Mouse (Mus musculus): ENCODE results near the gene Aldh3a1. TPM values are rescaled to one million over a fixed set of nuclear protein-coding genes. Genes with fewer than 3 reads are reported as not detected.
A peak's percentile ranks its signal among the peaks of the same experiment; 100 is the strongest.
"Not testable (repeated sequence)": the region's sequence is repeated elsewhere in the genome, so short reads cannot be mapped to it uniquely, and the experiment has no call there.

Gene Aldh3a1
- polyA plus RNA-seq (2016; fragmentation: Nextera tagmentation; extraction: Ambion mirVana), result not detected in 2 replicates

DNA sequence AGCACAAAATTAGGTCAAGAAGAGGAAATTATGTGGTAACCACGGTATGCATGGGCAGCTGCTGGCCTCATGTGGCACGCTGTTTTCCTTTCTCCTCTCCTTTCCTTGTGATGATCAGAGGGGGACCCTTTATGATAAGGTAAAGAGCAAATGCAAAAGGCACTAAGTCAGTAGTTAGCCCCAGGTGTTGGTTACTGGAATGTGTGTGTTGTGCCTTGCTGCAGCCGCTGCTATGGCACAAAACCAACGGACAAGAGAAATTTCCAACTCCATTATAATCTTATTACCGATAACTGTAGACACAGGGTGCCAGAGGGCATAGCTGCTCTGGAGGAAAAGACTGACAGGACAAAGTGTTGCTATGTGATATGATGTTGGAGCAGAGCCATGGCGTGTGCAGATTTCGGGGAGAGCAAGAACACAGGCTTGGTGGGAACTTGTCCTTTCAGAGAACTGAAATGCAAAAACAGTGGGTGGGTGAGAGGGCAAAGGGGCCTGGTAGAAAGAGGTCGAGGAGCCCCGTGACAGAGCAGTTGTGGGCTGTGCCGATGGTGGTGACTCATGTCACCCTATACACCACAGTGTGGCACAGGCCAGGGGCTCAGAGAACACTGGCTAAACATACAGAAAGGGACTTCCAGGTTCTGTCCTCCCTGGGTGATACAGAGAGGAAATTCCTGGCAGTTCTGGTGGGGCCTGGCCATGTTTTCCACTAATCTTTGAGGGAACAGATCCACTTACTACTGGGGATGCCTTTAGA lies at the start of gene Aldh3a1:
TSS of gene Aldh3a1 (plus strand) at position 51 of the 760 bp plus-strand sequence.
- no peak within 1 kb of the TSS for H3K4me3 ChIP-seq
- peaks cover 20% of the 10 kb centered on the region for H3K27me3 ChIP-seq (ENCODE audit: poor library complexity, severe bottlenecking)
- H3K27ac ChIP-seq, result no peak within 1 kb of the TSS
- peaks cover 6% of the 10 kb centered on the region; the same call in 1 of the 2 replicates for H3K4me1 ChIP-seq
- no peaks in the 10 kb centered on the region for H3K9me3 ChIP-seq
- DNase-seq (ENCODE audit: extremely low spot score, low spot score), result no peak
- 83% methylated on average over 10 of the region's 10 CpGs for WGBS
- no peaks in the 10 kb centered on the region for H3K36me3 ChIP-seq (replicated peaks)

DNA sequence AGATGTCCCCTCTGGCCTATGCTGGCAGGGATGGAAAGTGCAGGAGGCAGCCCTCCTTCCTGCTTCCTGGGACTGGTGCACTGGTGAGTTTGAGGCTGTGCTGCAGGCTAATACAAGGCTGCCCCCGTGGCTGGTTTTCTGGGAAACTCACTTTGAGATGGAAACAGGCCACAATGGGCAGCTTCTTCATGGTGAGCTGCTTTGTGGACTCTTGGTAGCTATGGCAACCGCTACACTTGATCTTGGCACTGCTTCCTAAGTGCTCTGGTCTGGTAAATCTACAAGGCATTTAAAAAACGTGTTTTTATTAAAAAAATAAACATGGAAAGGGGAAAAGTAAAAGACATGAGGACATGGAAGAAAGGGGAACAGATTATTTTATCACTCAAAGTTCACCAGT lies 49.2 kb upstream of the Aldh3a1 start:
- Histone ChIP-seq H3K9me3 (no peaks in the 10 kb centered on the region), H3K36me3 (replicated peaks) (peaks cover 100% of the 10 kb centered on the region)
- DNase-seq (ENCODE audit: extremely low spot score, low spot score), result no peak

DNA sequence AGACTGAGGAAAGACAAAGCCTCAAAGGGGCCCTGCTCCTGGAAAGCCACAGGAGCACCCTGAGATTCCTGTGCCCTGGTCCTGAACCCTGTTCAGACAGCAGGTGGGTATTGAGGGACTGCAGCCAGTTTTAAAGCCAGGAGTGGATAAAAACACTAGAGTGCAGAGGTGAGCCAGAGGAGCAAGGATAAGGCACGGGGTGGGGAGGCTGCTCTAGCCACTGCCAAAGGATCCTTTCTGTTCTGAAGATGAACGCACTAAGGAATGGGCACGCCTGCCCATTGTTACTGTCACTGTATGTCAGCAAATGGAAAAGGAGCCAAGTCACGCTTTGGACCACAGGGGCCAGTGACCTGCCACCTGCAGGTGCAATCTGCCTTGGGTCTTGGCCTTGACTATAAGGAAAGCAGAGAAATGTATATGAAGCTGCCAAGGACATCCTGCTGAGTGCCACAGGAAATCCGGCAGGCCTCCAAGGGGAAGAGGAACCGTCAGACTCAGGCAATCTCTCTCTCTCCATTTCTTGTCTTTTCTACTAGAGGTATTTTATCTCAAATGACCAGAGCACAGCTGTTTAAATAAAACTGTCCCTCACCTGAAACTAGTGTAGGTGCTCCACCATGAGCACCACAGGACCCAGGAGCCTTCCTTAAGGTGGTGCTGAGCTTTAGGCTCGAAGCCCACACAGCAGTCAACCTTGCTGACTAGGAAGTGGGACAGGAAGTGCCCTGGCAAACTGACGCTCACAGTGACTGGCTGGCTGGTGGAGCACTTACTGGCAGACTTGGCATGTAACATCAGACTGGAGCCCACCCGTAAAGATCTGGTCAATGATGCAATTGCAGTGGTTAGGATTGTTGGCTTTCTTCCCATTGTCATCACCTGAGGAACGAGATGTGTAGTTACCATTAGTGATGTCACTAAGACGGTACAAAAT lies 47.3 kb upstream of the Aldh3a1 start:
- H3K27ac ChIP-seq, result no peak overlapping the region
- H3K4me3 ChIP-seq, result no peak overlapping the region
- H3K27me3 ChIP-seq (ENCODE audit: poor library complexity, severe bottlenecking), result no peaks in the 10 kb centered on the region
- no peak for DNase-seq (ENCODE audit: extremely low spot score, low spot score)
- peaks cover 100% of the 10 kb centered on the region for H3K36me3 ChIP-seq (replicated peaks)
- WGBS, result 88% methylated on average over 11 of the region's 11 CpGs
- no peaks in the 10 kb centered on the region for H3K4me1 ChIP-seq
- no peaks in the 10 kb centered on the region for H3K9me3 ChIP-seq

More for the DNA sequence above, 49.2 kb upstream of the Aldh3a1 start:
- H3K27me3 ChIP-seq (ENCODE audit: poor library complexity, severe bottlenecking), result no peaks in the 10 kb centered on the region
- no peaks in the 10 kb centered on the region for H3K4me1 ChIP-seq
- 86% methylated on average over 3 of the region's 3 CpGs for whole genome bisulfite sequencing
- H3K4me3 ChIP-seq, result no peak overlapping the region
- no peak overlapping the region for H3K27ac ChIP-seq

DNA sequence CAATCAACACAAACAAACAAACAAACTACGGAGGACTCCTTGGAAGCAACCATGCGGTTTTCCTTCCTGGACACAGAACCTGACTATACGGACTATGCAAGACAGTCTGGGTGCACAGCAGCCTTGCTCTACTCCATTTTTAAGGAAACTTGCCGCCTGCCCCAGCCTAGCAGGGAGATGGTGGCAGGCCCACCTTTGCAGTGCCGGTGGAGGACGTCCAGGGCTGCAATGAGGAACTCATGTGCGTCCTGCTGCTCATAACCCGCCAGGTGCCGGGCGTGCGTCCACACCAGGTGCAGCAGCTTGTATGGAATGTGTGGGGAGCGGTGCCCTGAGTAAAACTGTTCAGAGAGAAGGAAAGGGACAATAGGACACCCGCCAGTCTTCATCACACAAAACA lies 46.2 kb upstream of the Aldh3a1 start:
- DNase-seq (ENCODE audit: extremely low spot score, low spot score), result no peak
- no peaks in the 10 kb centered on the region for H3K4me1 ChIP-seq
- H3K27ac ChIP-seq, result no peak overlapping the region
- H3K9me3 ChIP-seq, result no peaks in the 10 kb centered on the region
- H3K27me3 ChIP-seq (ENCODE audit: poor library complexity, severe bottlenecking), result no peaks in the 10 kb centered on the region
- H3K36me3 ChIP-seq (replicated peaks), result peaks cover 100% of the 10 kb centered on the region
- no peak overlapping the region for H3K4me3 ChIP-seq
- WGBS, result 93% methylated on average over 13 of the region's 13 CpGs

DNA sequence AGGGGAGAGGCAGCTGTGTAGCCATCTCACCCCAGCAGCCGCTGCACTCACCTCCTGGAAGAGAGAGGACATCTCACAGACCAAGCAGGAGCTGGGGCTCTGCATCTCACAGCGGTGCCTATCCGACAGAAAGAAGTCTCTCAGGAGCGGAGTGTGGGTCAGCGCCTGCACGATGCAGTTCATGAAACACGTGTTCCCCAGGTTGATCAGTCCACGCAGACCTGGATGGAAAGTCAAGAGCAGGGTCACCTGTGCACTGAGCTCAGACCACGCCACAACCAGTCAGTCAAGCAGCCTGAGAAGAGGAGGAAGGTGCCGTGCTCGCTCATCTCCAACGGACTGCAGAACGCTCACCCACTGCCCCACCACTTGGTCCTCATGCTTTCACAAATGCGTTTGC lies 44.6 kb upstream of the Aldh3a1 start:
- Histone ChIP-seq H3K36me3 (replicated peaks) (peaks cover 100% of the 10 kb centered on the region), H3K4me3 (no peak overlapping the region), H3K27ac (no peak overlapping the region), H3K27me3 (ENCODE audit: poor library complexity, severe bottlenecking) (no peaks in the 10 kb centered on the region), H3K4me1 (no peaks in the 10 kb centered on the region), H3K9me3 (no peaks in the 10 kb centered on the region)
- WGBS, result 97% methylated on average over 14 of the region's 14 CpGs
- DNase-seq (ENCODE audit: extremely low spot score, low spot score), result no peak

DNA sequence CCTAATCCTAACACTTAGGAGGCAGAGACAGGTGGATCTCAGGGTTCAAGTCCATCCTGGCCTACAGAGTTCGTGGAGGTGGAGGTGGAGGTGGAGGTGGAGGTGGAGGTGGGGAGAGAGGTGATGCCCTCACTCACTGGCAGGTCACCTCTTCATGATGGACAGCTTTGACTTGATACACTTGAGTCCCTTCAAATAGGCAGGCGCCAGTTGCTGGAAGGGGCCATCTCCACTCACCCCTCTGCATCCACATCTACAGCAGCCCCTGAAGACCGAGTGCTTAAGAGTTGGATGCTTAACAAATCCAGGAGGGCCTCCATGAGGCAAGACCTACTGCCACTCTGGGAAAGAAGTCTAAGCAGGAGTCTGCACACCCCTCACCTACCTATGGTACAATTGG lies 44.0 kb upstream of the Aldh3a1 start:
- H3K36me3 ChIP-seq (replicated peaks), result peaks cover 100% of the 10 kb centered on the region
- H3K27me3 ChIP-seq (ENCODE audit: poor library complexity, severe bottlenecking), result no peaks in the 10 kb centered on the region
- no peaks in the 10 kb centered on the region for H3K4me1 ChIP-seq
- no peak overlapping the region for H3K4me3 ChIP-seq
- H3K27ac ChIP-seq, result no peak overlapping the region
- DNase-seq (ENCODE audit: extremely low spot score, low spot score), result no peak
- no peaks in the 10 kb centered on the region for H3K9me3 ChIP-seq
- WGBS, result 94% methylated on average over 3 of the region's 3 CpGs

DNA sequence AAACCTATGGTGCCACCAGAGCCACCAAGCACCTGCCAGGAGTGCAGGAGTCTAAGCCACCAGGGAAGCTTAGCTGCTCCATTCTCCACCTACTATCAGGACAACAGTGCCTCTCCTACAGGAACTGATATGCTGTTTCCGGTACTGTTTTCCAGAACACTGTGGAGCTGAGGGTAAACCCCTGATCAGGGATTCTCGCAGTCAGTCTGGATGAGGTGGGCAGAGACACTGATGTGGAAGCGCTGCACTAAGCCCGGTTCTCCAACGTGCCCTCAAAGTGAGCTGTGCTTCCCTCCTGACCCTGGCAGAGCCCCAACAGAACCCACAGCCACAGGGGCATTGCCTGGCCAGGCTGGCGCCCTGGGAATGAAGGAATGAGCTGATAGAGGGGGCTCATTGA lies 43.0 kb upstream of the Aldh3a1 start:
- H3K4me1 ChIP-seq, result no peaks in the 10 kb centered on the region
- peaks cover 92% of the 10 kb centered on the region for H3K36me3 ChIP-seq (replicated peaks)
- no peak for DNase-seq (ENCODE audit: extremely low spot score, low spot score)
- H3K4me3 ChIP-seq, result no peak overlapping the region
- no peak overlapping the region for H3K27ac ChIP-seq
- WGBS, result 92% methylated on average over 6 of the region's 6 CpGs
- no peaks in the 10 kb centered on the region for H3K27me3 ChIP-seq (ENCODE audit: poor library complexity, severe bottlenecking)
- no peaks in the 10 kb centered on the region for H3K9me3 ChIP-seq

DNA sequence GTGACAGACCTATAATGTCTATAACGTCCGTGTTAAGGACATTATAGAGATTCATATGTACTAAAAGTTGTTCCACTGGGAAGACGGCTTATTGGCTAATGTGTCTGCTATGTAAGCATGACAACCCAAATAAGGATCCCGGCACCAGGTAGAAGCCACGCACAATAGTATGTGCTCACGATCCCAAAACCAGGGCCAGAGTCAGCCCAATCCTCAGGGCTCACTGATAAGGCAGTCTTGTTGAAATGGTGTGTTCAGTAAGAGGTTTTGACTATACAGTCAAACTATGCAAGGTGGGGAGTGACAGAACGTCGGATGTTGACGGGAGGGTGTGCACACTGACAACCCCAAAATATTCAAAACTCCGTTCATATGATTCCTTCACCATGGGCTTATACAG lies 42.5 kb upstream of the Aldh3a1 start:
- no peak for DNase-seq (ENCODE audit: extremely low spot score, low spot score)
- WGBS, result 94% methylated on average over 10 of the region's 10 CpGs
- Histone ChIP-seq H3K36me3 (replicated peaks) (peaks cover 87% of the 10 kb centered on the region), H3K27ac (no peak overlapping the region), H3K9me3 (no peaks in the 10 kb centered on the region), H3K4me1 (no peaks in the 10 kb centered on the region), H3K27me3 (ENCODE audit: poor library complexity, severe bottlenecking) (no peaks in the 10 kb centered on the region), H3K4me3 (no peak overlapping the region)

DNA sequence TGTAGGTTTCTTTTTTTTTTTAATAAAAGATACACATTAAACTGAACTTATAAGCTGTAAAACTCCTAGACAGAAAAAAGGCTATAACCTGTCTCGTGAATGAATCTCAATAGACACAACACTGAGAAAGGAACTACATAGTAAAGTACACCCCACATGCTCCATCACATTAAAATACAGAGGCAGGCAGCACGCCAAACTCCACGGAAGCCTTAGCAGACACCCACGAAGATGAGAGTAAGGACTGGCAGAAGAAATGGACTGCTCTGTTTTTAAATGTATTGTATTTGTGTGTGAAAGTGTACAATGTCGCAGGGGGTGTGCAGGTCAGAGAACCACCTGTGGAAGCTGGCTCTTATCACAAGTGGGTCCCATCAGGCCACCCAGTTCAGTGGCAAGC lies 37.2 kb upstream of the Aldh3a1 start:
- Histone ChIP-seq H3K27me3 (ENCODE audit: poor library complexity, severe bottlenecking) (no peaks in the 10 kb centered on the region), H3K4me3 (no peak overlapping the region), H3K36me3 (replicated peaks) (peaks cover 52% of the 10 kb centered on the region), H3K9me3 (no peaks in the 10 kb centered on the region), H3K4me1 (peaks cover 24% of the 10 kb centered on the region), H3K27ac (no peak overlapping the region)
- no peak for DNase-seq (ENCODE audit: extremely low spot score, low spot score)
- 94% methylated on average over 5 of the region's 5 CpGs for WGBS

DNA sequence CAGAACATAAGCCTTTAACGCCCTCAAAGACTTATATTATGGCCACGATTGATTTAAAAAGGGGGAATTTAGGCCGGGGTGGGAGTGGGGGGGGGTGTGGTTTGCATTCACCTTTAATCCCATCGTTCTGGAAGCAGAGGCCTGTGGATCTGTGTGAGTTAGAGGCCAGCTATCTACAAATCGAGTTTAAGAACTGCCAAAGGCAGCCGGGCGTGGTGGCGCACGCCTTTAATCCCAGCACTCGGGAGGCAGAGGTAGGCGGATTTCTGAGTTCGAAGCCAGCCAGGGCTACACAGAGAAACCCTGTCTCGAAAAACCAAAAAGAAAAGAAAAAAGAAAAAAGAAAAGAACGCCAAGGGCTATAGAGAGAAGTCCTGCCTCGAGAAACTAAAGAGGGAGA lies 33.9 kb upstream of the Aldh3a1 start:
- Histone ChIP-seq H3K36me3 (replicated peaks) (peaks cover 19% of the 10 kb centered on the region), H3K27ac (peak overlapping the region; percentile 97; the same call in 1 of the 2 replicates), H3K4me3 (peak overlapping the region; percentile 82), H3K4me1 (peaks cover 30% of the 10 kb centered on the region)
- not testable (repeated sequence) for DNase-seq (ENCODE audit: extremely low spot score, low spot score); H3K27me3 ChIP-seq (ENCODE audit: poor library complexity, severe bottlenecking); H3K9me3 ChIP-seq
- 39% methylated on average over 15 of the region's 15 CpGs for WGBS

DNA sequence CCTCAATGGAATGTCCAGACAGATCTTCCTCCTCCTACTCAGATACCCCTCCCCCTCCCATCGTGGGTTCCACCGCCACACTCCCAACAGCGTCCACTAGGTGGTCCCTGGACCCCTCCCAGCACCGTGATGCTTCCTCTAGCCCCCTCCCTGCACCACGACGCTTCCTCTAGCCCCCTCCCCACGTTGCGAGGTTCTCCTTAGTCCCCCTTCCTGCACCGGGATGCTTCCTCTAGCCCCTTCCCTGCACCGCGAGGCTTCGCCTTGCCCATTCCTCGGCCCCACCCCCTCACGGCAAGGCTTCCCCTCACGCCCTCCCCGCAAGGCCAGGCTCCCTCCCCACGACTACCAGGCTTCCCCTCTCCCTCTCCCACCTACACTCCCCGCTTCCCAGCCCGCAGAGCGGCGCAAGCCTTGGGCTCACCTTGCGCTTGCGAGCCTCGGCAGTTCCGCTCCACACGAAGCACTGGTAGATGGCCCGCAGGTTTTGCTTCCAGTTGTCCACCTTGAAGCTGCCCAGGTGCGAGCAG lies 33.0 kb upstream of the Aldh3a1 start:
- WGBS, result under 1% methylated on average over 28 of the region's 28 CpGs
- Histone ChIP-seq H3K4me1 (peaks cover 30% of the 10 kb centered on the region), H3K27ac (peak overlapping the region; percentile 97), H3K4me3 (peak overlapping the region; percentile 82), H3K27me3 (ENCODE audit: poor library complexity, severe bottlenecking) (no peaks in the 10 kb centered on the region), H3K36me3 (replicated peaks) (peaks cover 18% of the 10 kb centered on the region), H3K9me3 (no peaks in the 10 kb centered on the region)
- DNase-seq (ENCODE audit: extremely low spot score, low spot score), result peak; percentile 78

DNA sequence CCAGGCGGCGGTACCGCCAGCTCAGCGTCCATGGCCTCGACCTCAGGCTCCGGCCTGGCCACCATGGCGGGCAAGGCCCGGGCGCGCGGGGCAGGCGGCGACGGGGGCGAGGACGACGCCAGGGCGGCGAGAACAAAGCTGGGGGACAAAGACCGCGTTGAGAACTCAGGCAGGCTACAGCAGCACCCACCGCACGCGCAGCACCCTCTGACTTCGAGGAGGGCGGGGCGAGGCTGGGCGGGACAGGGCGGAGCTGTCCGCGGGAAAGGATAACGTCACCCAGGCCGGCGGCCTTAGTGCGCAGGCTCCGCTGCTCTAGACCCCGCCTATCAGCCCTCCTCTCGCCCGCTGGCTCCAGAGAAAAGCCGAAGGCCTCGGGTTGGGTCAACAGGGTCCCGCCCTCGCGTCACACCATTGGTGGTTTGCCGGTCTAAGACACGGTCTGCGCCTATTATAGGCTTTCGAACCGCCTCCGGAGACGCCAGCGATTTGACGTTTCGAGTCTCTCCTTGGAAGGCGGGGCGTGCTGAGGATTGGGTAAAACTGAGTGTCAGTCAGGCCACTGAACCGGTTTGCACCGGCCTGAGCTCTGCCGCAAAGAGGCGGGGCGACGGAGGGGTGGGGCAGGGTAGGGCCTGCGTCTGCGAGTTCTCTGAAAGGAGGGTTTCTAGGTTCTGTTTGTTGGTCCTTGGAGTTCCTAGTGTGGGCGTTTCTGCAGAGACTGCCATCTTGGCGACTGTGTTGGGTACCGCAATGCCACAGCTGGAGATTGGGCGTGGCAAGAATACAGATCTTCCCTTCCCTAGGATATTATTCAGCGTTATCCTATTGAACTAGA lies 32.3 kb upstream of the Aldh3a1 start, which contains the start of gene Usp22:
TSS of gene Usp22 (minus strand) at position 235 of the 838 bp plus-strand sequence.
- DNase-seq (ENCODE audit: extremely low spot score, low spot score), result peak; percentile 99
- Histone ChIP-seq H3K27me3 (ENCODE audit: poor library complexity, severe bottlenecking) (no peaks in the 10 kb centered on the region), H3K36me3 (replicated peaks) (peaks cover 18% of the 10 kb centered on the region), H3K4me1 (peaks cover 30% of the 10 kb centered on the region), H3K27ac (peak within 1 kb of the TSS; percentile 97), H3K9me3 (no peaks in the 10 kb centered on the region), H3K4me3 (peak within 1 kb of the TSS; percentile 82)
- WGBS, result under 1% methylated on average over 69 of the region's 69 CpGs
